Mouse (Mus musculus) NIH3T3 (cell line): Measurements from ENCODE around the gene Aip.
"Not testable (repeated sequence)": the region's sequence is repeated elsewhere in the genome, so short reads cannot be mapped to it uniquely, and the experiment has no call there.

Experiments used
- DNase-seq: peaks from one replicate; pipeline ENCODE4 v3.0.0-alpha.2; 2012; ENCODE audit warnings: low read depth

The Aip gene

GRCm38 (mm10) chr19:4091383-4091782 is 34.3 kb downstream of the Aip start:
- DNase-seq, result peak; percentile 49

- DNase-seq, result peak; percentile 36
These were observed 35.2 kb downstream of the Aip start for GRCm38 (mm10) chr19:4090446-4090845.

- DNase-seq, result no peak
These were observed 36.5 kb downstream of the Aip start for GRCm38 (mm10) chr19:4089128-4089527.

- no peak for DNase-seq
These were observed 37.5 kb downstream of the Aip start for GRCm38 (mm10) chr19:4088146-4088545.

GRCm38 (mm10) chr19:4087090-4087489 is 38.6 kb downstream of the Aip start:
- DNase-seq, result peak; percentile 93

GRCm38 (mm10) chr19:4086156-4086555 is 39.5 kb downstream of the Aip start:
- no peak for DNase-seq

GRCm38 (mm10) chr19:4084984-4085383 is 40.7 kb downstream of the Aip start:
- peak; percentile 64 for DNase-seq

GRCm38 (mm10) chr19:4083826-4084225 is 41.8 kb downstream of the Aip start:
- DNase-seq, result no peak

GRCm38 (mm10) chr19:4083316-4083715 is 42.3 kb downstream of the Aip start:
- no peak for DNase-seq

GRCm38 (mm10) chr19:4082219-4082965 is 43.3 kb downstream of the Aip start:
- DNase-seq, result no peak

GRCm38 (mm10) chr19:4081394-4081793 is 44.3 kb downstream of the Aip start, which contains the start of gene Cabp2:
TSS of gene Cabp2 (plus strand) at chr19:4081578.
- DNase-seq, result no peak

- no peak for DNase-seq
These were observed 45.1 kb downstream of the Aip start for GRCm38 (mm10) chr19:4080511-4081009.

GRCm38 (mm10) chr19:4079594-4079993 is 46.1 kb downstream of the Aip start:
- DNase-seq, result no peak

GRCm38 (mm10) chr19:4075531-4075930 is 50.1 kb downstream of the Aip start:
- no peak for DNase-seq

- no peak for DNase-seq
These were observed 52.8 kb downstream of the Aip start for GRCm38 (mm10) chr19:4072706-4073424.

- no peak for DNase-seq
These were observed 54.3 kb downstream of the Aip start for GRCm38 (mm10) chr19:4071406-4071805.

GRCm38 (mm10) chr19:4070756-4071155 is 54.9 kb downstream of the Aip start:
- DNase-seq, result no peak

GRCm38 (mm10) chr19:4070311-4070710 is 55.3 kb downstream of the Aip start:
- no peak for DNase-seq

GRCm38 (mm10) chr19:4068717-4069410 is 56.8 kb downstream of the Aip start:
- no peak for DNase-seq

- not testable (repeated sequence) for DNase-seq
These were observed 57.4 kb downstream of the Aip start for GRCm38 (mm10) chr19:4068242-4068641.

GRCm38 (mm10) chr19:4066877-4067276 is 58.8 kb downstream of the Aip start:
- no peak for DNase-seq

GRCm38 (mm10) chr19:4066280-4066679 is 59.4 kb downstream of the Aip start:
- no peak for DNase-seq

- DNase-seq, result not testable (repeated sequence)
These were observed 61.2 kb downstream of the Aip start for GRCm38 (mm10) chr19:4064501-4064900.
